Mouse (Mus musculus) heart, postnatal 0 days (tissue): ENCODE results near the gene Fbxo5.

Source experiments
- CTCF ChIP-seq: IDR thresholded peaks from 2 replicates; pipeline ENCODE4 v1.5.1; 2016; ENCODE audit warnings: antibody characterized with exemption, control low read depth, low read depth
- EP300 ChIP-seq: IDR thresholded peaks from 2 replicates; pipeline ENCODE4 v1.6.1; 2016; ENCODE audit warnings: antibody characterized with exemption, low read depth

GRCm38 (mm10) chr10:5824779-5825178 is 19.4 kb upstream of the Fbxo5 start:
- TF ChIP-seq CTCF = peak; percentile 66
- no peak for TF ChIP-seq EP300
